Mouse (Mus musculus) liver, adult 2 months (tissue): ENCODE measurements around the gene Maml2. TPM values are rescaled to one million over a fixed set of nuclear protein-coding genes. Genes with fewer than 3 reads are reported as not detected.
A peak's percentile ranks its signal among the peaks of the same experiment; 100 is the strongest.

Experiments used
- DNase-seq: peaks from one replicate; pipeline ENCODE4 v3.0.0-alpha.2; 2011; ENCODE audit warnings: low read depth, low spot score; ENCODE audit errors: extremely low read depth
- H3K27ac ChIP-seq: fragments of 200-500 bp; replicated peaks from 2 replicates; pipeline ENCODE4 v1.5.1; 2012; ENCODE audit warnings: low read depth, mild to moderate bottlenecking, control low read depth, inconsistent platforms, low read length; ENCODE audit not compliant: insufficient read depth
- H3K27me3 ChIP-seq: fragments of 200-500 bp; 2 replicates; pipeline ENCODE4 v1.6.1; 2012; ENCODE audit warnings: mild to moderate bottlenecking, moderate library complexity, low read length, inconsistent platforms; ENCODE audit not compliant: control insufficient read depth, insufficient read depth
- H3K36me3 ChIP-seq: fragments of 200-500 bp; 2 replicates; pipeline ENCODE4 v1.6.1; 2012; ENCODE audit warnings: low read length, inconsistent platforms; ENCODE audit not compliant: control insufficient read depth, insufficient read depth
- H3K4me1 ChIP-seq: fragments of 200-500 bp; 2 replicates; pipeline ENCODE4 v1.6.1; 2011; ENCODE audit warnings: low read length; ENCODE audit not compliant: control insufficient read depth, insufficient read depth
- H3K4me3 ChIP-seq: fragments of 200-500 bp; 2 replicates; pipeline ENCODE4 v1.5.1; 2011; ENCODE audit warnings: low read depth, mild to moderate bottlenecking, control low read depth, low read length, moderate library complexity; ENCODE audit not compliant: insufficient read depth
- H3K79me2 ChIP-seq: fragments of 200-500 bp; 2 replicates; pipeline ENCODE4 v1.6.1; 2012; ENCODE audit warnings: inconsistent platforms, mild to moderate bottlenecking, low read length, moderate library complexity; ENCODE audit not compliant: control insufficient read depth, insufficient read depth
- H3K9ac ChIP-seq: fragments of 200-500 bp; 2 replicates; pipeline ENCODE4 v1.6.1; 2012; ENCODE audit warnings: low read depth, mild to moderate bottlenecking, control low read depth, inconsistent platforms, low read length
- CTCF ChIP-seq: fragments of 200-500 bp; IDR thresholded peaks from 2 replicates; pipeline ENCODE4 v1.5.1; 2011; ENCODE audit warnings: low read depth, low read length, control low read depth
- POLR2A ChIP-seq: fragments of 200-500 bp; IDR thresholded peaks from 2 replicates; pipeline ENCODE4 v1.6.1; 2011; ENCODE audit warnings: low read length, control low read depth; ENCODE audit not compliant: insufficient read depth; ENCODE audit errors: extremely low read depth
- WGBS: fragments of 180-500 bp; shearing (Covaris S2); methylation state at CpG from one replicate; pipeline ENCODE4 v1.1.7; 2018; 5-methylcytosine and 5-hydroxymethylcytosine counted together
- polyA plus RNA-seq: library from polyadenylated mRNA; depleted of rRNA; stranded (reverse); fragments of >200 nt; gene quantifications from 2 replicates; pipeline ENCODE4 v1.2.3, GENCODE M21; 2012
- total RNA-seq: library from RNA; depleted of rRNA; stranded (reverse); fragments of >200 nt; gene quantifications from 2 replicates; pipeline ENCODE4 v1.2.3, GENCODE M21; 2014

Maml2 gene
- total and polyA plus RNA-seq, 2 experiments = 0.77 to 1.2 TPM

GRCm38 (mm10) chr9:13457774-13458173, 160.0 kb downstream of the Maml2 start:
- no peak overlapping the region for H3K4me3 ChIP-seq
- WGBS = 87% methylated on average over 6 of the region's 6 CpGs
- H3K79me2 ChIP-seq = no peaks in the 10 kb centered on the region
- no peaks in the 10 kb centered on the region for H3K27me3 ChIP-seq
- no peaks in the 10 kb centered on the region for H3K36me3 ChIP-seq
- H3K9ac ChIP-seq = no peak overlapping the region
- TF ChIP-seq POLR2A (no peak), CTCF (no peak)
- H3K27ac ChIP-seq = no peak overlapping the region
- no peaks in the 10 kb centered on the region for H3K4me1 ChIP-seq
- DNase-seq = no peak

GRCm38 (mm10) chr9:13459371-13459770, 161.6 kb downstream of the Maml2 start:
- H3K27ac ChIP-seq = no peak overlapping the region
- H3K79me2 ChIP-seq = no peaks in the 10 kb centered on the region
- no peaks in the 10 kb centered on the region for H3K27me3 ChIP-seq
- H3K36me3 ChIP-seq = no peaks in the 10 kb centered on the region
- DNase-seq = no peak
- H3K4me1 ChIP-seq = no peaks in the 10 kb centered on the region
- H3K9ac ChIP-seq = no peak overlapping the region
- WGBS = 83% methylated on average over 1 of the region's 1 CpGs
- H3K4me3 ChIP-seq = no peak overlapping the region
- no peak for TF ChIP-seq POLR2A
- TF ChIP-seq CTCF = no peak

- no peaks in the 10 kb centered on the region for H3K79me2 ChIP-seq
- no peak overlapping the region for H3K9ac ChIP-seq
- H3K36me3 ChIP-seq = no peaks in the 10 kb centered on the region
- H3K4me1 ChIP-seq = no peaks in the 10 kb centered on the region
- no peak for TF ChIP-seq CTCF
- TF ChIP-seq POLR2A = no peak
- 95% methylated on average over 3 of the region's 3 CpGs for WGBS
- H3K27ac ChIP-seq = no peak overlapping the region
- H3K4me3 ChIP-seq = no peak overlapping the region
- H3K27me3 ChIP-seq = no peaks in the 10 kb centered on the region
- no peak for DNase-seq
Observed at GRCm38 (mm10) chr9:13460012-13460411, 162.3 kb downstream of the Maml2 start.

- Histone ChIP-seq H3K79me2 (no peaks in the 10 kb centered on the region), H3K27me3 (no peaks in the 10 kb centered on the region), H3K36me3 (no peaks in the 10 kb centered on the region), H3K27ac (no peak overlapping the region), H3K9ac (no peak overlapping the region), H3K4me1 (no peaks in the 10 kb centered on the region), H3K4me3 (no peak overlapping the region)
- no peak for DNase-seq
- 93% methylated on average over 1 of the region's 1 CpGs for WGBS
- TF ChIP-seq POLR2A = no peak
- TF ChIP-seq CTCF = no peak
Observed at GRCm38 (mm10) chr9:13460926-13461325, 163.2 kb downstream of the Maml2 start.

GRCm38 (mm10) chr9:13465358-13466020, 167.7 kb downstream of the Maml2 start:
- no peak overlapping the region for H3K9ac ChIP-seq
- H3K27ac ChIP-seq = no peak overlapping the region; the same call in 1 of the 2 replicates
- WGBS = 69% methylated on average over 4 of the region's 4 CpGs
- TF ChIP-seq CTCF = no peak
- no peak for TF ChIP-seq POLR2A
- H3K4me1 ChIP-seq = peaks cover 14% of the 10 kb centered on the region
- no peak overlapping the region for H3K4me3 ChIP-seq
- no peaks in the 10 kb centered on the region for H3K36me3 ChIP-seq
- H3K79me2 ChIP-seq = no peaks in the 10 kb centered on the region
- no peak for DNase-seq
- H3K27me3 ChIP-seq = no peaks in the 10 kb centered on the region

GRCm38 (mm10) chr9:13466351-13466750, 168.6 kb downstream of the Maml2 start:
- Histone ChIP-seq H3K9ac (no peak overlapping the region), H3K4me1 (peaks cover 16% of the 10 kb centered on the region), H3K4me3 (no peak overlapping the region), H3K27me3 (no peaks in the 10 kb centered on the region), H3K79me2 (no peaks in the 10 kb centered on the region), H3K36me3 (no peaks in the 10 kb centered on the region), H3K27ac (peak overlapping the region; percentile 46)
- WGBS = 73% methylated on average over 4 of the region's 4 CpGs
- DNase-seq = peak; percentile 31
- TF ChIP-seq POLR2A (no peak), CTCF (no peak)
